Mouse (Mus musculus) hindbrain, embryonic 10.5 days (tissue): ENCODE data around the gene Scgb1c1. TPM values are rescaled to one million over a fixed set of nuclear protein-coding genes. Genes with fewer than 3 reads are reported as not detected.

ENCODE experiments used
- DNase-seq: peaks from one replicate; pipeline ENCODE4 v3.0.0-alpha.2; 2017; ENCODE audit warnings: low spot score
- H3K27ac ChIP-seq: fragments of 300-500 bp; sonication (generic); 2 replicates; pipeline ENCODE4 v1.5.1; 2016; ENCODE audit warnings: mild to moderate bottlenecking, moderate library complexity
- H3K27me3 ChIP-seq: fragments of 300-500 bp; sonication (generic); 2 replicates; pipeline ENCODE4 v1.6.1; 2016; ENCODE audit warnings: mild to moderate bottlenecking; ENCODE audit not compliant: poor library complexity, insufficient read depth, severe bottlenecking
- H3K36me3 ChIP-seq: fragments of 300-500 bp; sonication (generic); 2 replicates; pipeline ENCODE4 v1.6.1; 2016; ENCODE audit warnings: mild to moderate bottlenecking, moderate library complexity
- H3K4me1 ChIP-seq: fragments of 300-500 bp; sonication (generic); replicated peaks from 2 replicates; pipeline ENCODE4 v1.6.1; 2016; ENCODE audit warnings: mild to moderate bottlenecking
- H3K4me3 ChIP-seq: fragments of 300-500 bp; sonication (generic); 2 replicates; pipeline ENCODE4 v1.5.1; 2016; ENCODE audit warnings: mild to moderate bottlenecking, moderate library complexity
- H3K9me3 ChIP-seq: fragments of 300-500 bp; sonication (generic); 2 replicates; pipeline ENCODE4 v1.6.1; 2016; ENCODE audit warnings: mild to moderate bottlenecking, moderate library complexity
- WGBS: fragments of 180-500 bp; shearing (Covaris S2); methylation state at CpG from one replicate; pipeline ENCODE4 v1.1.7; 2016; 5-methylcytosine and 5-hydroxymethylcytosine counted together
- polyA plus RNA-seq: library from polyadenylated mRNA; unstranded; fragments of >200 nt; fragmentation: Nextera tagmentation; extraction: Ambion mirVana; gene quantifications from 2 replicates; pipeline ENCODE4 v1.2.1, GENCODE M21; 2016

Gene Scgb1c1
- not detected in 2 replicates for polyA plus RNA-seq

- Histone ChIP-seq H3K27ac (no peak within 1 kb of the TSS), H3K4me3 (no peak within 1 kb of the TSS), H3K27me3 (peaks cover 42% of the 10 kb centered on the region), H3K4me1 (peaks cover 3% of the 10 kb centered on the region; the same call in 1 of the 2 replicates), H3K9me3 (no peaks in the 10 kb centered on the region), H3K36me3 (no peaks in the 10 kb centered on the region)
- 32% methylated on average over 14 of the region's 14 CpGs for WGBS
- peak; percentile 88 for DNase-seq
Observed at GRCm38 (mm10) chr7:140844905-140845665, at the start of gene Scgb1c1. Gene Scgb1c1 (plus strand): TSS chr7:140845547.

DNA sequence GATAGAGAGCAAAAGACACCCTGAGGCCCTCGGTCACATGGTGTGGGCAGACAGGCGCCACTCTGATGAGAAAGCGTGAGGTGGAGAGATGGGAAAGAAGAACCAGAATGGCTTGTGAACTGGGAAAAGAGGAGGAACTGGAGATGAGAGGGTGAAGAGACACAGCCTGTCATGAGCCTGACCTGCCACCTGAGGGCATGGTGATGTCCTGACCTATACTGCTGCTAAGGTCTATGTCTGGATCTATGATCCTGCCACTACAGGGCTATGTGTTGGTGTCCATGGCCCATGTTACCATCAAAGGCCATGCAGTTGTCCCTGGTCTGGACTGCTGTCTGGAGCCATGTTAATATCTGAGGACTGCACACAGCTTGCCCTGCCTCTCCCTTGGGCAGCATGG lies 47.7 kb upstream of the Scgb1c1 start:
- Histone ChIP-seq H3K9me3 (no peaks in the 10 kb centered on the region), H3K27ac (no peak overlapping the region), H3K4me3 (no peak overlapping the region), H3K27me3 (no peaks in the 10 kb centered on the region), H3K4me1 (no peaks in the 10 kb centered on the region), H3K36me3 (no peaks in the 10 kb centered on the region)
- DNase-seq: no peak
- WGBS: 87% methylated on average over 3 of the region's 3 CpGs

GRCm38 (mm10) chr7:140798212-140798611 lies 47.1 kb upstream of the Scgb1c1 start:
- Histone ChIP-seq H3K4me1 (no peaks in the 10 kb centered on the region), H3K27me3 (no peaks in the 10 kb centered on the region), H3K9me3 (no peaks in the 10 kb centered on the region), H3K4me3 (no peak overlapping the region), H3K36me3 (no peaks in the 10 kb centered on the region), H3K27ac (no peak overlapping the region)
- DNase-seq: no peak
- WGBS: 72% methylated on average over 2 of the region's 2 CpGs

- Histone ChIP-seq H3K4me3 (no peak overlapping the region), H3K27ac (no peak overlapping the region), H3K9me3 (no peaks in the 10 kb centered on the region), H3K4me1 (no peaks in the 10 kb centered on the region), H3K36me3 (no peaks in the 10 kb centered on the region), H3K27me3 (no peaks in the 10 kb centered on the region)
- DNase-seq: no peak
- WGBS: 82% methylated on average over 6 of the region's 6 CpGs
Observed at GRCm38 (mm10) chr7:140802629-140803028, 42.7 kb upstream of the Scgb1c1 start.

GRCm38 (mm10) chr7:140805704-140806103 lies 39.6 kb upstream of the Scgb1c1 start:
- Histone ChIP-seq H3K4me3 (no peak overlapping the region), H3K9me3 (no peaks in the 10 kb centered on the region), H3K4me1 (no peaks in the 10 kb centered on the region), H3K36me3 (peaks cover 5% of the 10 kb centered on the region), H3K27me3 (no peaks in the 10 kb centered on the region), H3K27ac (no peak overlapping the region)
- WGBS: 13% methylated on average over 1 of the region's 1 CpGs
- peak; percentile 23 for DNase-seq

GRCm38 (mm10) chr7:140810496-140810895 lies 34.9 kb upstream of the Scgb1c1 start:
- Histone ChIP-seq H3K27ac (no peak overlapping the region), H3K27me3 (no peaks in the 10 kb centered on the region), H3K4me3 (no peak overlapping the region), H3K4me1 (no peaks in the 10 kb centered on the region), H3K36me3 (peaks cover 29% of the 10 kb centered on the region), H3K9me3 (no peaks in the 10 kb centered on the region)
- 90% methylated on average over 6 of the region's 6 CpGs for WGBS
- no peak for DNase-seq

- no peak for DNase-seq
- H3K4me1 ChIP-seq: no peaks in the 10 kb centered on the region
- H3K4me3 ChIP-seq: no peak overlapping the region
- no peaks in the 10 kb centered on the region for H3K9me3 ChIP-seq
- no peak overlapping the region for H3K27ac ChIP-seq
- no peaks in the 10 kb centered on the region for H3K27me3 ChIP-seq
- peaks cover 29% of the 10 kb centered on the region for H3K36me3 ChIP-seq
- 88% methylated on average over 13 of the region's 13 CpGs for WGBS
Observed at GRCm38 (mm10) chr7:140811714-140812113, 33.6 kb upstream of the Scgb1c1 start.

DNA sequence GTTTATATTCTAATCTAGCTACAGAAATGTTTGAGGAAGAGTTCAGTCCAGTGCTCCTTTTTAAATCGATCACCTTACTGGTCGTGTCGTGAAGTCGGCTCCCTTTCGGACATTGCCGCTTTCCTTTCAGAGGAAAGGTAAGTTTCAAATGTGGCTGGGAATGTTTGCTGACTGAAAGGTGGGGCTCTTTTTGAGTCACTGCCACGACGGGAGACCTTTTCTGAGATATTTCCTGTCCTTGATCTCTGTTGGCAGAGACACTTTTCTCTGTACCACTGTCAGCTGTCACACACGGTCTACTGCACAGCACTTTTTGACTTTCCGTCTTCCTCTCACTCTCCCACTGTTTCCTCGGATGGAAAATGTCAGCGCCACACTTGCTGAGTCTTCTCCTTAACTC lies 32.5 kb upstream of the Scgb1c1 start:
- Histone ChIP-seq H3K9me3 (no peaks in the 10 kb centered on the region), H3K36me3 (peaks cover 29% of the 10 kb centered on the region), H3K4me3 (no peak overlapping the region), H3K27ac (no peak overlapping the region), H3K27me3 (no peaks in the 10 kb centered on the region), H3K4me1 (no peaks in the 10 kb centered on the region)
- 89% methylated on average over 12 of the region's 12 CpGs for WGBS
- no peak for DNase-seq

GRCm38 (mm10) chr7:140820173-140820572 lies 25.2 kb upstream of the Scgb1c1 start:
- Histone ChIP-seq H3K4me3 (no peak overlapping the region), H3K9me3 (no peaks in the 10 kb centered on the region), H3K36me3 (no peaks in the 10 kb centered on the region), H3K4me1 (peaks cover 9% of the 10 kb centered on the region; the same call in 1 of the 2 replicates), H3K27ac (no peak overlapping the region), H3K27me3 (no peaks in the 10 kb centered on the region)
- 75% methylated on average over 4 of the region's 4 CpGs for WGBS
- DNase-seq: no peak

DNA sequence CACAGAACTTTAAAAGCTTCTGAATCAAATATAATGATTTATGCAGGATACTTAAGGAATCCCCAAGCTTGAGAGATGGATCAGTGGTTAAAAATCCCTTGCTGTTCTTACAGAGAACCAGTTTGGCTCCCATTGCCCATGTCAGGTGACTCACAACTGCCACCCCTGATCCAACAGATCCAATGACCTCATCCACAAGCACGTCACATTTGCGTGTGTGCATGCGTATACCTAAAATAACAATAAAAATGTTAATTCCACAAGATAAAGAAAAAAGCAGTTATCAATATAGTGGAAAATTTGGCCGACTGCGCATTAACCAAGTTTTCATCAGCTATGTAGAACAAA lies 24.1 kb upstream of the Scgb1c1 start:
- H3K27me3 ChIP-seq: no peaks in the 10 kb centered on the region
- no peaks in the 10 kb centered on the region for H3K36me3 ChIP-seq
- no peak for DNase-seq
- peaks cover 9% of the 10 kb centered on the region; the same call in 1 of the 2 replicates for H3K4me1 ChIP-seq
- H3K4me3 ChIP-seq: peak overlapping the region; percentile 64
- H3K9me3 ChIP-seq: no peaks in the 10 kb centered on the region
- WGBS: 50% methylated on average over 5 of the region's 5 CpGs
- H3K27ac ChIP-seq: no peak overlapping the region

DNA sequence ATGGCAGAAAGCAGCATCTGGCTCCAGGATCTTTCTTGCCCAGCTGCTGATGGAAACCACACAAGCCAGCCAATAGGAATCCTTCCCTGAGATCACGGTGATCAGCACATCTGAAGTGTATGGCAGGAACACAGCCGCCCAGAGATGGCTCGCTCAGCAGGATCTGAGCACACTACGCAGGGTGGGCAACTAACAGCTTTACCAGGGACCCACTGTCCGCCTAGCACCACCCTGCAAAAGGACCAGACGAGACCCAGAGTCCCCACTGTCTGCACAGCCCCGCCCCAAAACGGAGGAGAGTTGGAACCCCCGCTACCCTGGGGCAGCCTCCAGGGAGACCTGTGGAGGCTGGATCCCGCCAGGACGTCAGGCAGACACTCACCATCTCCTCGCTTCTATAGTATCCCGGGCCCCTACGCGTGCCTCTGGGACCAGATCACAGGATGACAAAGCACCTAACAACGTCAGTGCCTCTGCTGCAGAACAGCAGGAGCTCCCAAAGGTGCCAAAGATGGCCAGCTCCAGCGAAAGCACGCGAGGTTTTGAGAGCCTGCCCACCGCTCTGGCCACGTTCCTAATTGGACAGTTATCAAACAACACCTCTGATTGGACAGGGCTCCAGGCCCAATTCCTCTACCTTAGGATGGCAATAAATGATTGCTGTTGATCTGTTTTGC lies 23.6 kb upstream of the Scgb1c1 start, which contains the start of gene Zfp941:
Zfp941 (minus strand) TSS at position 526 of the 677 bp plus-strand sequence.
- Histone ChIP-seq H3K36me3 (no peaks in the 10 kb centered on the region), H3K27ac (peak within 1 kb of the TSS; percentile 82), H3K4me1 (peaks cover 9% of the 10 kb centered on the region; the same call in 1 of the 2 replicates), H3K9me3 (no peaks in the 10 kb centered on the region), H3K27me3 (0 out of 2 replicates have a peak, but pooled peaks cover 2% of the 10 kb centered on the region), H3K4me3 (peak within 1 kb of the TSS; percentile 64)
- 1% methylated on average over 21 of the region's 21 CpGs for WGBS
- DNase-seq: peak; percentile 70

DNA sequence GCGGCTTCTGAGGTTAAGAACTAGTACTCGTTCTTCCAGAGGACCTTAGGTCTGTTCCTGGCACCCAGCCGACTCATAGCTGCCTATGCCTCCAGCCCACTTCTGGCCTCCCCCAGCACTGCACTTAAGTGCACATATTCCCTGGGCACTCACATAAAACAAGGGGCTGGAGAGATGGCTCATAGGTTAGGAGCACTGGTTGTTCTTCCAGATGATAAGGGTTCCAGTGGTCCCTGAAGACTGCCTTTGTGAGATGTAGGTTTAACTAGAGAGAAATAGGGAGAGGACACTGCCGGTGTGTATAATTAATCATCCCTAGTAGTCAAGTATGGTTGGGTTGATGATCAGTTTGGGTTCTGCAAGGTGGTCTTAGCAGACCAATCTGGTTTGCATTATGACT lies 22.6 kb upstream of the Scgb1c1 start:
- H3K27me3 ChIP-seq: 0 out of 2 replicates have a peak, but pooled peaks cover 2% of the 10 kb centered on the region
- no peak overlapping the region for H3K4me3 ChIP-seq
- peaks cover 9% of the 10 kb centered on the region; the same call in 1 of the 2 replicates for H3K4me1 ChIP-seq
- H3K36me3 ChIP-seq: no peaks in the 10 kb centered on the region
- DNase-seq: no peak
- 92% methylated on average over 4 of the region's 4 CpGs for WGBS
- no peaks in the 10 kb centered on the region for H3K9me3 ChIP-seq
- no peak overlapping the region for H3K27ac ChIP-seq
